Mouse (Mus musculus) skeletal muscle tissue, adult 2 months (tissue): ENCODE results near the gene Mrgprd.

Experiments used
- DNase-seq: peaks from one replicate; pipeline ENCODE4 v3.0.0-alpha.2; 2012; ENCODE audit warnings: low read depth, low spot score

The Mrgprd gene

GRCm38 (mm10) chr7:145314785-145315411 lies at the start of gene Mrgprd:
Gene Mrgprd (plus strand): TSS chr7:145314835.
- DNase-seq, result no peak

GRCm38 (mm10) chr7:145266011-145266410 lies 48.6 kb upstream of the Mrgprd start:
- DNase-seq, result peak; percentile 80

GRCm38 (mm10) chr7:145268890-145269289 lies 45.7 kb upstream of the Mrgprd start:
- DNase-seq, result no peak

DNA sequence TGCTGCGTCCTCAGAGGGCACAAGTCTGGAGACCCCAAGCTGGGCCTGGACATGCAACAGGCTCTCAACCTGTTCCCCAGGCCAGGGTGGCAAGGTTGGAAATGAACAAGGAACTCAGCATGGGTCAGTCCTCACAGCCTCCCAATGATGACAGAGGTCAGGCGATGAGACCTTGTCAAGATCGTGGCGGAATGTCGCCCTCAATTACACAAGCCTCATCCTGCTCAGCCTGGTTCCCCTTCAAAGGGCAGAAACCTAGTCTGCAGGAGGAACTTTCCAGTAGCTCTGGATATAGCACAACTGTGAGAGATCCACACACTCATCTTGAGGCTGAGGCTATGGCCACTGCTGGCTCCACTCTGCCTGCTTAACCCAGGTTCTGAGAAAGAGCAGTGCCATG lies 43.7 kb upstream of the Mrgprd start:
- DNase-seq, result no peak

- DNase-seq, result no peak
Measured at GRCm38 (mm10) chr7:145275488-145275887, 39.1 kb upstream of the Mrgprd start.

DNA sequence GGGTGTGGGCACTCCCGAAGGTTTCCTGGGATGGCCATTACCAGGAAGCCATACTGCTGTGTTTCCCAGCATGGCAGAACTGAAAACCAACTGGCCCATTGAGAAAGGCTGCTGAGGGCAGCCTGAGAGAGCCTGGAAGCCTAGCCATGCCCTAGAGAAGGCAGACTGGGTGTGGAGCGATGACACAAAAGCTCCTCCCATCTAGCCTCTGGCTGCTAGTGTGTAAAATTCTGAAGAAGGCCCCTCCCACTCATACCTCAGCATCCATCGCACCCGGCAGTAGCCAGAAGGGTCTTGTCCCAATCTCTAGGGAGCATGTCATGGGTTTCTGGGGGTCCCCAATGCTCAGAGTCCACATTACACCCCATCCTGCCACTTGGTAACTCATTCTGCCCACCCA lies 33.2 kb upstream of the Mrgprd start:
- DNase-seq, result no peak

- no peak for DNase-seq
Measured at GRCm38 (mm10) chr7:145283041-145283440, 31.6 kb upstream of the Mrgprd start.

GRCm38 (mm10) chr7:145283487-145284187 lies 31.0 kb upstream of the Mrgprd start, which contains the start of gene Tpcn2:
Gene Tpcn2 (minus strand): TSS chr7:145284011.
- peak; percentile 89 for DNase-seq

GRCm38 (mm10) chr7:145284293-145284692 lies 30.3 kb upstream of the Mrgprd start:
- DNase-seq, result no peak

DNA sequence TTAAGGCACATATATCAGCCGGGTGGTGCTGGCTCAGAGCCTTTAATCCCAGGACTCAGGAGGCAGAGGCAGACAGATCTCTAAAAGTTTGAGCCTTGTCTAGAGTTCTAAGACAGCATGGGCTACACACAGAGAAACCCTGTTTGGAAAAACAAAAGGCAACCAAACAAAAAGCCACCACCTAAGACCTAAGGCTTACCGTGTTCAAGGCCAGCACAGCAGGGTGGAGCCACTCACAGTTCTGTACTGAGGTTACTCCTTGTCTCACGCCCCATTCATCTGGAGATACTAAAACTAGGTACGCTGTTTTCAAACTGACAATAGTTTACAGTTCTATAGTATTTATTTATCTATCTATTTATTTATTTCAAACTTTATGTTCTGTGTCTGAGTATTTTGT lies 29.2 kb upstream of the Mrgprd start:
- no peak for DNase-seq

GRCm38 (mm10) chr7:145287410-145287809 lies 27.2 kb upstream of the Mrgprd start:
- no peak for DNase-seq

GRCm38 (mm10) chr7:145289302-145289701 lies 25.3 kb upstream of the Mrgprd start:
- no peak for DNase-seq

- no peak for DNase-seq
Measured at GRCm38 (mm10) chr7:145291847-145292246, 22.8 kb upstream of the Mrgprd start.

GRCm38 (mm10) chr7:145292726-145293125 lies 21.9 kb upstream of the Mrgprd start:
- no peak for DNase-seq

DNA sequence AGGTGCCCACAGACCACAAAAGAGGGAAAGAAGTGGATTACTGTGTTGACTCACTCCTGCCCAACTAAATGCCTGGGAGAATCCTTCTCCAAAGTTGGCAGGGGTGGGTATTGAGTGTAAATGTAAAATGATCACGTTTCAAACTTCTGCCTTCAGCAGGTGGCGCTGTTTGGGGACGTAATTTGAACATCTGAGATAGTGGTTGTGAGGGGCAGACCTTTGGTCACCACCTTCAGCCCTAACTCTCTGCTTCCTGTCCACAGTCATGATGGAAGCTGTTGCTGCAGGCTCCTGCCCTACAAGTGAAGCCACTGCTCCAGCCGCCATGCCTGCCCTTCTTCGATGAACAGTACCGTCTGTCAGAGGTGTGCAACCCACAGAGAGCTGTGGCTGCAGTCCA lies 20.8 kb upstream of the Mrgprd start:
- no peak for DNase-seq

DNA sequence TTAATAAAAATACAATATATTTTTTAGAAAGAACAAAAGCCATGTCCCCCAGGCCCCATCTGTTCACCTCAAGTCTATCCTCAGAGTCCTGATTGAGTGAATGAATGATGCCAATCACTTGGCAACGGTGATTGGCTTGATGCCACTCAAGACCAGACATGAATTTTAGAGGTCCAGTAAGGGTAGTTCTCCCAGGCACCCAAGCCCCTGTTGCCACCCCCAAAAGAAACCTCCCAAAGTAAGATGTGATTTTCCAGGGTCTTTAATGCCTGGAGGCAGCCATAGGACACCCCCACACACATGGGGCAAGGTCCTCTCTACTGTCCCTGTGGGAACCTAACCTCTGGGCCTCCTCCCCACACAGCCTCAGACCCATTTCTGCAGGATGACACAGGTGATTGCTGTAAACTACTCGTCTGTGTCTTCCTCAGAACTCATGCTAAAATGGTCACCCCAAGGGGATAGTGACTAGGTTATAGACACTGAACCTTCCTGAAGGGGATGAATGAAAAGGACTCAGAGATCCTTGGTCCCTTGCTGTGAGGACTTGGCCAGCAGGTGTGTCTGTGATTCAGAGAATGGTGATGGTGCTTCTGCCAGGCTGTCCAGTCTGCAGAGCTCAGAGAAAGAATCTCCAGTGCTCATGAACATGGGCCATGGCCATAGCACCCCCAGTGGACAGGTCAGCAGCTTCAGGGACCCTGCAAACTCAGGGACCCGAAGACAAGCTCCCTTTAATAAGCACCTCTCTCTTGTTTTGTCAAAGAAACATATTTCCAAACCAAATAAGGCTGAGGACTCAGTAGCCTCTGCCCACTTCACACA lies 15.8 kb upstream of the Mrgprd start:
- no peak for DNase-seq

- peak; percentile 71 for DNase-seq
Measured at GRCm38 (mm10) chr7:145299562-145300320, 14.9 kb upstream of the Mrgprd start.

GRCm38 (mm10) chr7:145300321-145301007 lies 14.2 kb upstream of the Mrgprd start, which contains the start of gene Mrgprf:
Gene Mrgprf (plus strand): TSS chr7:145300828.
- peak; percentile 93 for DNase-seq

- DNase-seq, result no peak
Measured at GRCm38 (mm10) chr7:145301008-145301340, 13.7 kb upstream of the Mrgprd start.

- DNase-seq, result peak; percentile 51
Measured at GRCm38 (mm10) chr7:145301341-145302005, 13.2 kb upstream of the Mrgprd start.
